Mouse (Mus musculus) left cerebral cortex, adult 11 months (tissue): ENCODE measurements around the gene Iqcj.
"Not testable (repeated sequence)": the region's sequence is repeated elsewhere in the genome, so short reads cannot be mapped to it uniquely, and the experiment has no call there.

ENCODE experiments used
- DNase-seq: peaks from one replicate; pipeline ENCODE4 v3.0.0; 2022; ENCODE audit warnings: low spot score

Gene Iqcj

GRCm38 (mm10) chr3:68071395-68072386 is 179.7 kb downstream of the Iqcj start:
- no peak for DNase-seq

DNA sequence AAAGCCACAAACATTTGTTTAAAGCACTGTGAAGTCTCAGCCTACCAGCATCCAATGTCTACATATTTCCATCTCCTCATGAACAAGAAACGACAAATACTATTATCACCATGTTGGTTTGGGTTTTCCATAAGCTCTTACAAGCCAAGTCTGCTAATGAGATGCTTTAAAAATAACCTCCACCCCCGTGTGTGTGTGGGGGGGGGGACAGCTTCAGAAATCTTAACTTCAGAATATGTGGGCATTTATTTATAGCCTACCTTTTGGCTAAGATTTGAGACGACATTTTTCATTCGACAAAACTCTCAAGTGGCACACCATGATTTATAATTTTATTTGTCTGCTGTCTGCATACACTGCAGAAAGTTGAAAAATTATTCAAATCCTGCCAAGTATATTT is 185.4 kb downstream of the Iqcj start:
- no peak for DNase-seq

DNA sequence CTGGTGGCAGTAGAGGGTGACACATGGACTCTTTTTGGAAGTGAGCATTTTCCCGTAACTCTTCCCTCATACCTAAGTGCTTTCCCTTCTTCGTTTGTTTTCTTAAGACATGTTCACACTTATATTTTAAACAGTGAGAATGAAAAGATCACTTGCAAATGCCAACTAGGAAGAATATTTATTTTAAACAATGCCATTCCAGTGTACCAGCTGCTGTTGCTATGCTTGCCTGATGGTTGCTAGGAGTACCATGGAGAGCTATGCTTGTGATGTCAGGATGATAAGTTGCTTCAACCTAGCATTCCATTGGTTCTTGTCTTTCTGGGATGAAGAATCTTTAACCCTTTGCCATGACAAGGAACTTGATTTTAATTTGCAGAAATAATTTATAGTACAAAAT is 193.0 kb downstream of the Iqcj start:
- no peak for DNase-seq

GRCm38 (mm10) chr3:68092108-68092507 is 200.1 kb downstream of the Iqcj start:
- DNase-seq: no peak

DNA sequence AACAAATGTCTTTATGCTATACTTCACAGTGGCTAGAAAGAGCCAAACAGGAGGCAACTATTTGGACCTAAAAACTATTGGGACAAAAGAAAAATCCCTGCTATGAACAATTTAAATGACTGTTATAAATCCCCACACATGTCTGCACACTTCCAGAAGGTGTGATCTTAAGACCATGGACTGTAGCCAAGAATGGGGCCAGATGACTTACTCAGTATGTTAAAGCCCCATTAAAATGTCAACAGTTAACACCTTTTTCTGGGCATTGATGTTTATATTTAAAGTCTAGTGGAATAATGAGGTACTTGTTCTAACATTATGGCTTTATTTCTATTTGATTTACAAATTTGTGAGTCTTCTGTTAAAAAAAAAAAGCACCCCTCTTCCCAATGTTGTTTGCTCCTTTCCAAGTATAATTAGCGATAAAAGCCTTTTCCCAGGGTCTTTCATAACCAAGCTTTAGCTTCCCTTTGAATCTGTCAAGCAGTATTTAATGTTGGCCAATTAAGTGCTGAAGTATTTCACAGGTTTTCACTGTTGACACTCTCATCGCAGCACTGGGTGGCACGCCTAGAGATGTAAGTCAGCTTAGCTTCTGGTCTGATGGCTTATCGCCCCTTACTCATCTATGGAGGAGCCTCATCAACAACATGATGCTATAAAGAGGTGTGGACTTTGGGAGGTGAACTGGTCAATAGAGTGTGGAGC is 204.9 kb downstream of the Iqcj start:
- no peak for DNase-seq

- not testable (repeated sequence) for DNase-seq
These were observed 207.5 kb downstream of the Iqcj start for GRCm38 (mm10) chr3:68099561-68099960.

- DNase-seq: no peak
These were observed 209.3 kb downstream of the Iqcj start for GRCm38 (mm10) chr3:68101343-68101742.

- no peak for DNase-seq
These were observed 213.2 kb downstream of the Iqcj start for GRCm38 (mm10) chr3:68105081-68105685.
